Mouse (Mus musculus) CD4-positive, CD25-positive, alpha-beta regulatory T cell, adult 2 months (primary cell): ENCODE measurements around the gene Afmid.

ENCODE experiments used
- DNase-seq: peaks from one replicate; pipeline ENCODE4 v3.0.0-alpha.2; 2012; ENCODE audit warnings: low read depth, low spot score

Gene Afmid

GRCm38 (mm10) chr11:117848271-117848984, 22.7 kb downstream of the Afmid start:
- DNase-seq = peak; percentile 79

- peak; percentile 99 for DNase-seq
Measured at GRCm38 (mm10) chr11:117848985-117849671, 23.4 kb downstream of the Afmid start, which contains the start of gene Birc5. Gene Birc5 (plus strand): TSS chr11:117849251.

- DNase-seq = no peak
Measured at GRCm38 (mm10) chr11:117852875-117853274, 27.2 kb downstream of the Afmid start.

- DNase-seq = no peak
Measured at GRCm38 (mm10) chr11:117854241-117854640, 28.5 kb downstream of the Afmid start.

GRCm38 (mm10) chr11:117855360-117855759, 29.6 kb downstream of the Afmid start:
- no peak for DNase-seq

- no peak for DNase-seq
Measured at GRCm38 (mm10) chr11:117855975-117856374, 30.3 kb downstream of the Afmid start.

GRCm38 (mm10) chr11:117857462-117857861, 31.7 kb downstream of the Afmid start:
- no peak for DNase-seq

- DNase-seq = no peak
Measured at GRCm38 (mm10) chr11:117858392-117858791, 32.7 kb downstream of the Afmid start.

- peak; percentile 51 for DNase-seq
Measured at GRCm38 (mm10) chr11:117860601-117861000, 34.9 kb downstream of the Afmid start, which contains the start of gene Tmem235. Gene Tmem235 (plus strand): TSS chr11:117860752.

- no peak for DNase-seq
Measured at GRCm38 (mm10) chr11:117863174-117863856, 37.6 kb downstream of the Afmid start.

GRCm38 (mm10) chr11:117864805-117865204, 39.1 kb downstream of the Afmid start:
- DNase-seq = no peak

- no peak for DNase-seq
Measured at GRCm38 (mm10) chr11:117865988-117866387, 40.3 kb downstream of the Afmid start.

- DNase-seq = peak; percentile 92
Measured at GRCm38 (mm10) chr11:117870688-117871365, 45.1 kb downstream of the Afmid start.

GRCm38 (mm10) chr11:117871376-117871775, 45.7 kb downstream of the Afmid start:
- DNase-seq = no peak

- DNase-seq = peak; percentile 85
Measured at GRCm38 (mm10) chr11:117871911-117872584, 46.3 kb downstream of the Afmid start.

GRCm38 (mm10) chr11:117872861-117873608, 47.3 kb downstream of the Afmid start, which contains the start of gene Tha1:
Gene Tha1 (minus strand): TSS chr11:117873481.
- DNase-seq = peak; percentile 57

GRCm38 (mm10) chr11:117874419-117874818, 48.7 kb downstream of the Afmid start:
- DNase-seq = peak; percentile 65

GRCm38 (mm10) chr11:117875681-117876080, 50.0 kb downstream of the Afmid start:
- DNase-seq = no peak

- DNase-seq = peak; percentile 89
Measured at GRCm38 (mm10) chr11:117877917-117878745, 52.4 kb downstream of the Afmid start.
